Mouse (Mus musculus) lung, embryonic 14.5 days (tissue): ENCODE data around the gene Sart1. TPM values are rescaled to one million over a fixed set of nuclear protein-coding genes. Genes with fewer than 3 reads are reported as not detected.
A peak's percentile ranks its signal among the peaks of the same experiment; 100 is the strongest.

Experiments used
- ATAC-seq: fragments of 200-750 bp; cut with Nextera tagmentation; 2 replicates; pipeline ENCODE4 v1.8.0; 2017; ENCODE audit warnings: mild to moderate bottlenecking, moderate TSS enrichment, moderate library complexity; ENCODE audit not compliant: insufficient read depth
- DNase-seq: peaks from one replicate; pipeline ENCODE4 v3.0.0-alpha.2; 2015
- H3K27ac ChIP-seq: fragments of 300-500 bp; sonication (generic); 2 replicates; pipeline ENCODE4 v1.5.1; 2014; ENCODE audit warnings: low read depth, mild to moderate bottlenecking, moderate library complexity
- H3K27me3 ChIP-seq: fragments of 300-500 bp; sonication (generic); 2 replicates; pipeline ENCODE4 v1.6.1; 2014; ENCODE audit warnings: low read length, control low read depth; ENCODE audit not compliant: insufficient read depth
- H3K36me3 ChIP-seq: fragments of 300-500 bp; sonication (generic); 2 replicates; pipeline ENCODE4 v1.6.1; 2014; ENCODE audit warnings: control low read depth; ENCODE audit not compliant: insufficient read depth
- H3K4me1 ChIP-seq: fragments of 300-500 bp; sonication (generic); 2 replicates; pipeline ENCODE4 v1.6.1; 2014; ENCODE audit warnings: antibody characterized with exemption, control low read depth; ENCODE audit not compliant: insufficient read depth
- H3K4me2 ChIP-seq: fragments of 300-500 bp; sonication (generic); 2 replicates; pipeline ENCODE4 v1.6.1; 2014; ENCODE audit warnings: mild to moderate bottlenecking
- H3K4me3 ChIP-seq: fragments of 300-500 bp; sonication (generic); 2 replicates; pipeline ENCODE4 v1.5.1; 2014; ENCODE audit warnings: low read depth, low read length
- H3K9ac ChIP-seq: fragments of 300-500 bp; sonication (generic); 2 replicates; pipeline ENCODE4 v1.6.1; 2014
- H3K9me3 ChIP-seq: fragments of 300-500 bp; sonication (generic); 2 replicates; pipeline ENCODE4 v1.6.1; 2016; ENCODE audit warnings: low read depth, low read length, control low read depth
- CTCF ChIP-seq: IDR thresholded peaks from 2 replicates; pipeline ENCODE4 v1.5.1; 2016; ENCODE audit warnings: antibody characterized with exemption, low read depth
- WGBS: fragments of 180-500 bp; shearing (Covaris S2); extraction: QIAGEN DNeasy Blood & Tissue Kit; methylation state at CpG from one replicate; pipeline ENCODE4 v1.1.7; 2014; 5-methylcytosine and 5-hydroxymethylcytosine counted together
- polyA plus RNA-seq: library from polyadenylated mRNA; unstranded; fragments of >200 nt; fragmentation: Nextera tagmentation; extraction: Ambion mirVana; gene quantifications from 2 replicates; pipeline ENCODE4 v1.2.1, GENCODE M21; 2014

The Sart1 gene
- polyA plus RNA-seq, 1 experiment from 2014 or later = 73.8 TPM

- Histone ChIP-seq H3K36me3 (no peaks in the 10 kb centered on the region), H3K27ac (no peak overlapping the region), H3K9me3 (no peaks in the 10 kb centered on the region), H3K4me1 (no peaks in the 10 kb centered on the region), H3K4me3 (no peak overlapping the region), H3K27me3 (no peaks in the 10 kb centered on the region), H3K9ac (no peak overlapping the region), H3K4me2 (no peak overlapping the region)
- TF ChIP-seq CTCF = no peak
- DNase-seq (no peak), ATAC-seq (no peak)
- 85% methylated on average over 7 of the region's 7 CpGs for WGBS
Observed at GRCm38 (mm10) chr19:5341360-5341759, 47.1 kb downstream of the Sart1 start.

- Histone ChIP-seq H3K27ac (no peak overlapping the region), H3K4me3 (no peak overlapping the region), H3K36me3 (no peaks in the 10 kb centered on the region), H3K9me3 (no peaks in the 10 kb centered on the region), H3K4me1 (no peaks in the 10 kb centered on the region), H3K9ac (no peak overlapping the region), H3K27me3 (no peaks in the 10 kb centered on the region), H3K4me2 (no peak overlapping the region)
- TF ChIP-seq CTCF = peak; percentile 90
- 20% methylated on average over 5 of the region's 5 CpGs for WGBS
- DNase-seq = peak; percentile 87
- no peak for ATAC-seq
Observed at GRCm38 (mm10) chr19:5337975-5338374, 50.5 kb downstream of the Sart1 start.

DNA sequence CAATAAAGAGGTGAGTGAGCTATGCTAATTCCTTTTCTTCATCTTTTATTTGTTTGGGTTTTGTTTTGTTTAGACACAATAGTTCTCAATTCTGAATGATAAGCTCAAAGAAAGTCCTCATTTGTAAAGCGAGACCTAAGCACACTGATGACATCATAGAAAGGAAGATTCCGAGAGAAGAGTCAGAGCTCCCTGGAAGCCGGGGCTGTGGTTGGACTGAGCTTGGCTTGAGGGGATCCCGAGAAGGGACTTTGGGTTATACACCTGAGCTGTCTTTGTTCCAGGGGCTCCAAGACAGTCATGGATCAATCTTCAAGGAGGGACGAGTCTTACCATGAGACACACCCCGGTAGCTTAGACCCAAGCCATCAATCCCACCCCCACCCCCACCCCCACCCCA is 53.1 kb downstream of the Sart1 start, which contains the start of gene Catsper1:
Catsper1 (plus strand) TSS at position 301 of the 400 bp plus-strand sequence.
- DNase-seq (no peak), ATAC-seq (no peak)
- no peak for TF ChIP-seq CTCF
- no peak within 1 kb of the TSS for H3K27ac ChIP-seq
- no peaks in the 10 kb centered on the region for H3K27me3 ChIP-seq
- H3K9me3 ChIP-seq = no peaks in the 10 kb centered on the region
- H3K4me3 ChIP-seq = no peak within 1 kb of the TSS
- no peak within 1 kb of the TSS for H3K9ac ChIP-seq
- no peak within 1 kb of the TSS for H3K4me2 ChIP-seq
- WGBS = 89% methylated on average over 6 of the region's 6 CpGs
- no peaks in the 10 kb centered on the region for H3K36me3 ChIP-seq
- no peaks in the 10 kb centered on the region for H3K4me1 ChIP-seq

DNA sequence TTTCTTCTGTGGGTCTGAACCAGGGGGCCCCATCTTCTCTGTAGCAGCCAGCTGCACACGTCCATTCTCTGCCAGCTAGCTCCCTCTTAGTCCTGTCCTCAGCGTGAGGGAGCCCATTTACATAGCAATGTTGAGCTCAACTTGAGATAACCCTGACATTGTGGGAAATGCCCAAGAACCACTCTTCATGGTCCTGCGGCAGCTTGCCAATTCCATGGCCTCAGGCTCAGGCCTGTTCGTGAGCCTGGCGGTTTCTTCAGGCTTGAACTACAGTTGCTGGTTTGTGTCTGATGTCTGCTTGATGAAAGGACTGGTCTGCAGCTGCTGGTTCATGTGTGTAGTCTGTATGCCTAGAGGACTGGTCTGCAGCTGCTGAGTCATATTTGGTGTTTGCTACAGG is 53.8 kb downstream of the Sart1 start:
- no peaks in the 10 kb centered on the region for H3K36me3 ChIP-seq
- H3K4me1 ChIP-seq = no peaks in the 10 kb centered on the region
- H3K27ac ChIP-seq = no peak overlapping the region
- 58% methylated on average over 5 of the region's 5 CpGs for WGBS
- H3K9ac ChIP-seq = no peak overlapping the region
- DNase-seq (no peak), ATAC-seq (no peak)
- no peak for TF ChIP-seq CTCF
- no peaks in the 10 kb centered on the region for H3K27me3 ChIP-seq
- H3K4me3 ChIP-seq = no peak overlapping the region
- no peak overlapping the region for H3K4me2 ChIP-seq
- H3K9me3 ChIP-seq = no peaks in the 10 kb centered on the region

DNA sequence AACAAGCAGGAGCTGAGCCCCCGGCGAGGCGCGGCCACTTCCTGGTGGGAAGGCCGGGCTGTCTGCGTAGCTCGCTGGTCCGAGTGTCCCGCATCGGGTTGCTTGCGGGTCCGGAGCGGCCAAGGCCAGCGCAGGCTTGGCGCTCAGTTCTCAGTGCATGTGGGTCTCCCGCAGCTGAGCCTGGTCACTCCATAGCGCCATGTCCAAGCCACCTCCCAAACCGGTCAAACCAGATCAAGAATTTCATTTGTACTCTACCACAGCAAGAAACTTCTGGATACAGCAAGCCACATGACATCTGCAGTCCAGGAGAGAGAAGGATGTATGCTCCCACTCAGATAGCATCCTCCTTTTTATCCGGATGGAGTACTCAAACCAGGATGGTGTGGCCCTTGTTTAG is 60.5 kb downstream of the Sart1 start:
- WGBS = 57% methylated on average over 19 of the region's 19 CpGs
- Histone ChIP-seq H3K27ac (no peak overlapping the region), H3K4me3 (no peak overlapping the region), H3K4me1 (no peaks in the 10 kb centered on the region), H3K9ac (no peak overlapping the region), H3K36me3 (no peaks in the 10 kb centered on the region), H3K4me2 (no peak overlapping the region), H3K9me3 (no peaks in the 10 kb centered on the region), H3K27me3 (no peaks in the 10 kb centered on the region)
- TF ChIP-seq CTCF = no peak
- DNase-seq = peak; percentile 21
- ATAC-seq = no peak

Other genes with a start within 250 kb of the Sart1 start
- gene Pacs1, start 115.6 kb downstream of the Sart1 start, polyA plus RNA-seq = 27.8 and 31.8 TPM in 2 replicates
- 334 and 368 TPM in 2 replicates for gene Sf3b2, start 93.2 kb downstream of the Sart1 start, polyA plus RNA-seq
- 2.2 and 2.9 TPM in 2 replicates for gene Gal3st3, start 90.4 kb downstream of the Sart1 start, polyA plus RNA-seq
- not detected in 2 replicates for gene Catsper1, start 53.0 kb downstream of the Sart1 start, polyA plus RNA-seq
- 0.41 TPM in 1 of 2 replicates, not detected in the other for gene Cst6, start 39.1 kb downstream of the Sart1 start, polyA plus RNA-seq
- 59.1 and 71.1 TPM in 2 replicates for gene Eif1ad, start 22.0 kb downstream of the Sart1 start, polyA plus RNA-seq
- gene Banf1, start 21.5 kb downstream of the Sart1 start, polyA plus RNA-seq = 515 and 542 TPM in 2 replicates
- gene Tsga10ip, start 13.8 kb upstream of the Sart1 start, polyA plus RNA-seq = 0.64 TPM in 1 of 2 replicates, not detected in the other
- 204 and 217 TPM in 2 replicates for gene Drap1, start 36.3 kb upstream of the Sart1 start, polyA plus RNA-seq
- 40.8 and 42.7 TPM in 2 replicates for gene AI837181, start 36.4 kb upstream of the Sart1 start, polyA plus RNA-seq
- not detected in 2 replicates for gene Fosl1, start 58.8 kb upstream of the Sart1 start, polyA plus RNA-seq
- 9.0 and 10.0 TPM in 2 replicates for gene Ccdc85b, start 69.2 kb upstream of the Sart1 start, polyA plus RNA-seq
- 101 and 104 TPM in 2 replicates for gene Fibp, start 71.9 kb upstream of the Sart1 start, polyA plus RNA-seq
- gene Ctsw, start 79.8 kb upstream of the Sart1 start, polyA plus RNA-seq = 1.0 and 1.8 TPM in 2 replicates
- gene Efemp2, start 85.3 kb upstream of the Sart1 start, polyA plus RNA-seq = 178 and 192 TPM in 2 replicates
- 39.8 and 42.6 TPM in 2 replicates for gene Mus81, start 99.7 kb upstream of the Sart1 start, polyA plus RNA-seq
- gene Cfl1, start 101.8 kb upstream of the Sart1 start, polyA plus RNA-seq = 3,236 and 3,318 TPM in 2 replicates
- 0.18 TPM in 1 of 2 replicates, not detected in the other for gene 1700020D05Rik, start 115.1 kb upstream of the Sart1 start, polyA plus RNA-seq
- gene Snx32, start 121.8 kb upstream of the Sart1 start, polyA plus RNA-seq = 6.0 and 6.7 TPM in 2 replicates
- 0.89 and 1.0 TPM in 2 replicates for gene Ovol1, start 171.9 kb upstream of the Sart1 start, polyA plus RNA-seq
- gene Ap5b1, start 179.3 kb upstream of the Sart1 start, polyA plus RNA-seq = 3.7 and 4.2 TPM in 2 replicates
- gene Rnaseh2c, start 213.2 kb upstream of the Sart1 start, polyA plus RNA-seq = 138 and 145 TPM in 2 replicates
- 25.5 and 33.4 TPM in 2 replicates for gene Kat5, start 221.5 kb upstream of the Sart1 start, polyA plus RNA-seq
- gene Rela, start 248.8 kb upstream of the Sart1 start, polyA plus RNA-seq = 52.3 and 54.2 TPM in 2 replicates